Mouse (Mus musculus) liver, embryonic 14.5 days (tissue): ENCODE data around the gene Ttll8.

Source experiments
- CTCF ChIP-seq: IDR thresholded peaks from 2 replicates; pipeline ENCODE4 v1.5.1; 2016; ENCODE audit warnings: antibody characterized with exemption, low read depth, control low read depth
- EP300 ChIP-seq: IDR thresholded peaks from 2 replicates; pipeline ENCODE4 v1.6.1; 2016; ENCODE audit warnings: antibody characterized with exemption, low read depth

DNA sequence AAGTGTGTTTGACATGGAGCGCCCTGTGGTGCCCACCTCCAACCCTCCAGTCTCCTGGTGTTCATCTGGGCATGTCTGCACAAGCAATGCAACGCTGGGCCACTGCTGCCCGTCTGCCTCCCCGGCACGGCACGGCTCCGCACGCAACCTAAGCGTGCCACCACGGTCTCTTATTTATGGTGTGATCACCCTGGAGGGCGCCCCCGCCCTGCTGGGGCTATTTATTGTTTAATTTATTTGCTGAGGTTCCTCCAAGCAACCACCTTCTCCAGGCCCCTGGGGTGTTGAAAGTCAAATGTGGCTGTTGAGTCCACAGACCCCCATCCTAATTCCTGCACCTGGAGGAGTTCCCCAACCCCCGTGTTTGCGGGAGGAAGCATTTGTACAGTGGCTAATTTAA is 89.2 kb downstream of the Ttll8 start:
- TF ChIP-seq CTCF (no peak), EP300 (no peak)
